Mouse (Mus musculus) 3134 (cell line): ENCODE data around the gene Fxr2.

Experiments used
- DNase-seq: peaks from one replicate; pipeline ENCODE4 v3.0.0-alpha.2; 2011; ENCODE audit warnings: low spot score; ENCODE audit not compliant: insufficient read length; ENCODE audit errors: extremely low read depth

The Fxr2 gene

DNA sequence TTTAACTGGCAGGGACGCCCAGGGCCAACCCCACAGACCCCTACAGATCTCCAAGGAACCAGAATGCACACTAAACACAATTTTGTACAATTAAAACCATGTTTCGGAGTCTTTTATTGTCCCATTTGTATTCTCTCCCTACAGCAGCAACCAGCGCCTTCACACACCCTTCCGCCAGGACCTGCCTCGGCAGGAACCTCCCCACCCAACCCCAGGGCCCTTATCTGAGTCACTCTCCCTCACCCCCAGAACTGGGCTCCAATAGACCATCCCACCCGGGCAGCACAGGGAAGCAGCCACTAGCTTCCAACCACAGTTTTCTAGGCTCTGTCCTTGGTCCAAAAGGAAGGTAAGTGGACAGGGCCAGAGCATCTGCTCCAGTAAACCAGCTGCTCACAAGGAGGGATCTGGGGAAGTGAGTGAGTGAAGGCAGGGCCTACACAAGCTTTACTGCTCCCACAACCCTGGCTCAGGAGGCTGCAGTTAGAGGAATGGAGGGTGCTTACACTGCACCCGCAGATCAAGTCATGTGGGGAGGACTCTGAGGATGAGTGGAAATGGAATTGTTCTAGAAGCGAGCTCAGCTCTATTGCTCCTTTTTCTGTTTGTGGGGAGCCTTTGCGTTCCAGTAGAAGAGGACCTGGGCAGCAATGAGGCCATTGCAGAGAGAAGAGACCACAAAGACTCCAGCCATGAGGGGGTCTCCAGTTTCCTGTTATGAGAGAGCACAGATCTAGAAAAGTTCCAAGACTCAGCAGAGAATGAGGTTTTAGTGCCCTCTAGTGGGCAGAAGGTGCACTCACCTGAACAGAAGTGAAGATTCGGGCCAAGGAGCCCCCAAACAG, 24.0 kb downstream of the Fxr2 start:
- no peak for DNase-seq

DNA sequence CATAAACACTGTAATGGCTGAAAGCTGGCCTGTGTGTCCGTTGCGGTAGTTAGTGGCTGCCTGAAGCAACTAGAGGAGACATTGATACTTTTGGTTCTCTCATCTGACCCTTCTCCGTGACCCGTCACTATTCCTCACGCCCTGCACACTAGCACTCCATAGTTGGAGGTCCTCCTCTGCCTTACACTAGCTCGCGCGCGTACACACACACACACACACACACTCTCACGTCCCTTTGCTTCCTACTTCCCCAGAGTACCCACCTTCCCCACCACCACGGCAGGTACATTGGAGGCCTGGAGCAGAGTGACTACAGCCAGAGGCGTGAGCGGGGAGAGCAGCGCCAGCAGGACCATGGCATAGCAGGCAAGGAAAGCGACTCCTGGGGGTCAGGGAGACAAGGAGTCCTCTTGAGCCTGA, 24.7 kb downstream of the Fxr2 start:
- no peak for DNase-seq

DNA sequence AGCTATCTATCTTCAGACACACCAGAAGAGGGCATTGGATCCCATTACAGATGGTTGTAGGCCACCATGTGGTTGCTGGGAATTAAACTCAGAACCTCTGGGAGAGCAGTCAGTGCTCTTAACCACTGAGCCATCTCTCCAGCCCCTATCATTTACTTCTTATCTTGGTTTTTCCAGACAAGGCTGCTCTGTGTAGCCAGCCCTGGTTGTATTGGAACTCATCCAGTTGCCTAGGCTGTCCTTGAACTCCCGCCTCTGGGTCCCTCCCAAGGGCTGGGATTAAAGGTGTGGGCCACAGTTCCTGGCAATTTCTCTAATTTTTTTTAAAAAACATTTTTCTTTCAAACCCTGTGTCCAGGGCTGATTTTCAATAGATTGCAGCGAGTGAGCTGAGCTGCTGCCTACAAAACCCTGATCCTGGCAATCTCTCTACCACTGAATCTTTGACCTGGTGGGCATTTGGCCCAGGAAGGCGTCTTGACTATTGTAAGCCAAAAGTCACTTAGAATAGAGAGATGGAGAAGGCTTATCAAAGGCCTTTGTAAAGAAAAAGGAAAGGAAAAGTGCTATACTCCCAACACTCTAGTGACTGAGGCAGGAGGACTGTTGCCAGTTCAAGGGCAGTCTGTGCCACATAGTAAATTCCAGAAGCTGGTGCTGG, 28.6 kb downstream of the Fxr2 start:
- DNase-seq, result no peak

DNA sequence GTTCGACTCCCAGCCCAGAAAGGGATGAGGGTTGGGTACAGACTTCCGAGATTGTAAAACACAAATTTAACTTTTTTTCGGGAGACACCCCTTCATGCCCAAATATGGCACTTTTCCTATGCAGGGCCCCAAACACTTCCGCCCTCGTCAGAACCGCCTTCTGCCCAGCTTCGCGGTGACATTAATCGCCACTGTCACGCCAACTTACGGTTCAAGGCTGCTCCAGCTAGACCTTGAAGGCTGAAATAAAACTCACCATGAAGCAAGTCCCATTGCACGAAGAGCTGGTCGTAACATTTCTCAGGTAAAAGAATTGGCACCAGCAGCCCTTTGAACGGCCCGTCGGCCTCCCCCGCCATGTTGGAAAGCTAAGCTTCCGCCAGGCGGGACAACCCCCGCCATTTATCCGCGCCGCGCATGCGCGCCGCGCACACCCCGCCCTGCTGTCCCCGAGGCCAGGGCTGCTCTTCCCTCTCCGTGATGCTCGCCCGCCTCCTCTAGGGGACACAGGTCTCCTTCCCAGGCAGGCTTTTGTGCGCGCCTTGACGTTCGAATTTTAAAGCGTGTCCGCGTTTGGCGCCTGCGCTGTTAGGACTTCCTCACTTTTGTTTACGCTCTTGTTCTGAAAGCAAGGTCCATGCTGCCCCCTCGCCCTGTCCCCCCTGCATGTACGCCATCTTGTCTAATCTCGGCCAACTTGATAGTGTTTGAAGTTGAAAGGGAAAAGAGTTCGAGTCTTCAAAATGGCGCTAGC, 29.6 kb downstream of the Fxr2 start, which contains the start of gene Mpdu1:
Gene Mpdu1 (minus strand): TSS at position 430 of the 754 bp plus-strand sequence.
- peak; percentile 98 for DNase-seq

DNA sequence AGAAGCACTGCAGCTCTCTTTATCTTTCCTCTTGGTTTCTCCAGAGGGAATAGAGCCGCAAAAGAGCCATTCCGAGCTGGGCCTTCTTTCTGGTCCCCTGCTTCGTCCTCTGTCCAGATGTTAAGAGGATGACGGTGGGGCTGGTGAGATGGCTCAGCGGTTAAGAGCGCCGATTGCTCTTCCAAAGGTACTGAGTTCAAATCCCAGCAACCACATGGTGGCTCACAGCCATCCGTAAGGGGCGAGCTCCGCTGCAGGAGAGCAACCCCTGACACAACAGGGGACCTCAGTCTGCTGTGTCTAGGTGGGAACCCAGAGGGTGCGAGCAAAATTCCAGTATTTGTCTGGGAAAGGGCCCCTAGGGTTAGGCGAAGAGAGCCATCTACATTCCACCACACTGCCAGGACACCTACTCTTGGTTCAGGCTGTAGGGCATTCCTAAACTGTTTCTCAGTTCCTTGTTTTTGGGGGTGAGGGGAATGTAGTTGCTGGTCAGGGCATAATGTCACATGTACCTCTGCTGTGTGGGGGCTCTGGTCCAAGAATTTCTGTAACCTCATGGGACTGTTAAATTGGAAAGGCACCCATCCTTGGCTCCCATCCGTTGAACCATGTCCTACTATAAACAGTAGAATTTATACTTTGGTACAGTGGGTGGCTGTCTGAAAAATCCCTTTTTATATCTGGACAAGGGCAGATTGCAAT, 30.3 kb downstream of the Fxr2 start:
- DNase-seq, result no peak

DNA sequence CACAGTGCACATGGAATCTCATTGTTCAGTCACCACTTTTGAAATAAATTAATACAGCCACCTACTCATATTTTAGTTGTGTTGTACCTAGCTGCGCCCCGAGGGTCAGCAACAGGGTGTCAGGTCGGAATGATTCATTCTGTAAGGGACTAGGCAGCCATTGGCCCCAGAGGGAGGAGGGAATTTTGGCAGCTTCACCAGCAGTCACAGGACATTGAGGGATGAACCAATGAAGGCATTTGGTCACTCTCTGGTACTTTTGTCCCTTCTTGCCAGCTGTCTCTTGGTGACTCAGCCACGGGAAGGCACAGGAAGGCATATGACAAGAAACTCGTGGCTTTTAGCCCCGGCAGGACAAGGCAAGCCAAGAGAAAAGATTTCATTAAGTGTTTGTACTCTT, 31.0 kb downstream of the Fxr2 start:
- peak; percentile 78 for DNase-seq

DNA sequence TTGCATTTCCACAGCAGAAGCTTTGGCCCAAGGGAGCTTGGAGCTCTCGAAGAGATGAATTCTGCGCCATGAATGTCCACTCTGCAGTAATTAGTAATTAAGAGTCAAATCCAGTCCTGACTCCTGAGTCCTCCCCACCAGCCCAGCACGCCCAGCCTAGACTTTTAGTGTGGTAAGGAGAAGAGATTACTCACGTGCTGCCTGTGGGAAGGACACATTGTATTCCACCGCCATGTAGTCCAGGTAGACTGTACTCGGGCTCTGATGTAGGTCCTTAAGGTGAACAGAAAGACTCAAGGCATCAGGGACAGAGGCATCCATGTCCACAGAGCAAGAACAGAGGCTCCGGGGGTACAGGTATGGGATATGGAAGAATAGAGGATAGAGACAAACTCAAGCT, 32.1 kb downstream of the Fxr2 start:
- no peak for DNase-seq

DNA sequence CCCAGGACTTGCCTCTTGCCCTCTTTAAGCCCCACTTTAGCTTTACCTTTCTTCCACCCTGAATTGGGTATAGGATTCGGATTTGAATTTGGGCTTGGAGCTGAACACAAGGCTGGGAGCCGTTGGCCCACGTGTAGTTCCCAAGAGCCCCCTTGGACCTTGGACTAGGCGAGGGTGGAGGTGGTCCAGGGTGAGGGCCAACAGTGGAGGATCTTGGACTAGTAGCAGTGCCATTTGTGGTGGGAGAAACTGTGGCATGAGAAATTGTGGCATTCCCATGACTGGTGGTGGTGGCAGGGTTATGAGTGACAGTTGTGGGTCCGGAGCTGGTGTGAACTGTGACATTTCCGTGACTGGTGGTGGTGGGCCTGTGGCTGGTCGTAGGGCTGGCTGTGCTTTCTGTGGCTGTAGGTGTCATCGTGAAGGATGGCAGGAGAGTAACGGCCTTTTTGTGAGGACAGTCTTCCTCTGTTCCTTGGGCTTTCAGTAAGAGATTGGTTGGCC, 32.7 kb downstream of the Fxr2 start:
- peak; percentile 64 for DNase-seq

DNA sequence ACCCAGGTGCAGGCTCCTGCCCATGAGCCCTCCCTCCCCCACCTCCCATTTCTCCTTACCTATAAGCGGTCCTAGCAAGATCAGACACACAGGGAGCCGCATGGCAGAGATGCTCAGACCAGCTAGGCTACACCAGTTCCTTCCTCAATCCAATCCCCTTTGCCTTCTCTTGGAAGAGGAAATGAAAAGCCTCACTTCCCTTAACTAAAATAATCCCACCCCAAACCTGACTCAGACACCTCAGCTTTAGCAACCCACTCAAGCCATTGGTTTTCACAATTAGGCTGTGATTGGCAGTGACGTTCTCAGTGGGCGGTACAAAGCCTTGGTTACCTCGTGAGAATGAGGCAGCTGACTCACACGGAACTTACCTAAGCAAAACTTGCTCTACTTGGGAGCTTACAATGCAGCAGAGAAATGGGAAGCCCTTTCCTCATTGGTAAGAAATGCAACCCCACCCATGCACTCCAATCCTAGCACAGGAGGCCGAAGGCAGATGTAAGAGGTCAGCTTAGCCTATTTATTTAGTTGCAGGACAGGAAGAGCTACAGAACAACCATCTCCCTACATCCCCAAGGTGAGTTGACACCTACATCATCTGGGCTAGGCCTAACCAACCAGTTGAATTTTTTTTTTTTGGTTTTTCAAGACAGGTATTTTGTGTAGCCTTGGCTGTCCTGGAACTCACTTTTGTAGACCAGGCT, 33.3 kb downstream of the Fxr2 start, which contains the start of gene Cd68:
Gene Cd68 (minus strand): TSS at position 193 of the 704 bp plus-strand sequence.
- DNase-seq, result peak; percentile 68

DNA sequence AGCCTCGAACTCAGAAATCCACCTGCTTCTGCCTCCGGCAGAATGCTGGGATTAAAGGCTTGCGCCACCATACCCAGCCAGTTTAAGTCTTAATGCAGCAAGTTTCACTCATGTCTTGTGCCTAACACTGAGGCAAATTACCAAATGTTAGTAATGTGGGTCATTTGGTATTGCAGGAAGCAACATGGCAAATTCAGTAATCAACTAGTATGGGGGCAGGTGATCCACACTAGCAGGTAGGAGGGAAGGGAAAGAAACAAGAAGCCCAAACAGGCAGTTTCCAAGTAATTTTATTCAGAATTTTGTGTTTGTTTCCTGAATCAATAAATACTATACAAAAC, 33.8 kb downstream of the Fxr2 start:
- DNase-seq, result no peak

DNA sequence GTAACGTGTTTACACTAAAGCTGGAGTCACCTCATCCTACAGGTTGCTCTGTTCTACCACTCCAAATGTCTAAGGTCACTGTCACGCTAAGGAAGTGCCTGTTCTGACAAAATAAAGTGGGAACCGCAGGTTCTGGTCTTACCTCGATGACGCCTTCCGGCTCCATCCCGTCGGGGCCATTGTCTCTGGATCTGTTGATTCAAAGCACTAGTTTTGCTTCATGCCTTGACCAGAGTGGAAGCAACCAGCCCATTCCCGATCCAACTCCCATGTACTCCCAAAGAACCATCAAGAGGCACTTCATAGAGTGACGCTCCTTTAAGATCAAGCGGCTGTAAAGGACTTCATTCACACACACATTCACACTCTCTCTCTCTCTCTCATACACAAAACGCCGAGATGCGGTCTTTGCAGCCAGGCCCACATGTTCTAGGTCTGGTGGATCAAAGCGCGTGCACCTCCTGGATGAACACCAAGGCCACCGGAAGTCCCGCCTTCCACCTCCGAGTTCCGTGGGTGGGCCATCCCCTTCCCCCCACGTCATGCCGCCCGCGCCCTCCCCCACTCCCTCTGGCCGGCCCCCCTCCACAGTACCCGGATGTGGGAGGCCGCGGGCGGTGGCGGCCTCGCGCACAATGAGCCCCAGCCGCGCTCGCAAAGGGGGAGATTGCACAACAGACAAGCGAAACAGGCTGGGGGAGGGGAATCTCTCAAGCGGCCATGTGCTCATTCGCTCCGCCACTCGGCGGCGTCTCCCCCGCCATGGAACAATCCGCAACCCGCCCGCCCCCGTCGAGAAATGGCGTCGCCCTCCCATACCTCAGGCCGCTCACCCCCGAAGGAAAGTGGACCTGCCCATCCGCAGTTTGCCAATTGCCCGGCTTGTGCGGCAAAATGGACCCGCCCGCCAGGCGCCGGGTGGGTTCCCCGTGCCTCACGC, 38.3 kb downstream of the Fxr2 start:
- DNase-seq, result peak; percentile 94

DNA sequence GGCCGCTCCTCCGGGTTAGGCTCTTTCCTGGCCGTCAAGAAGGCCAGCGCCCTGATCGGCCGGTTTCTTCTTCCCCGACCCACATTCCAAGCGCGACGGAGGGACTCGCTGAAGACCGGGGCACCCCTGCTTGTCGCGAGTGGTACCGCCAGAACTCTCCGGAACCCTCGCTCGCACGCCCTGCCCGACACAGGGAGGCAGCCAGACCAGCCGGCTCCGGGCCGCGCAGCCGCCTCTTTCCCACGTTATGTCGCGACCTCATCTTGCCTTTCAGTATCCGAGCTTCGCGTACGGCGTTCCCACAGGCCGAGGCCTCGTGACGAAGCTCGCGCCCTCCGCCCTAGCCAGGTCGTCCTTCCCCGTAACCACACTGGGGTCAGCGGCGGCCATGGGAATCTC, 38.9 kb downstream of the Fxr2 start:
- no peak for DNase-seq

DNA sequence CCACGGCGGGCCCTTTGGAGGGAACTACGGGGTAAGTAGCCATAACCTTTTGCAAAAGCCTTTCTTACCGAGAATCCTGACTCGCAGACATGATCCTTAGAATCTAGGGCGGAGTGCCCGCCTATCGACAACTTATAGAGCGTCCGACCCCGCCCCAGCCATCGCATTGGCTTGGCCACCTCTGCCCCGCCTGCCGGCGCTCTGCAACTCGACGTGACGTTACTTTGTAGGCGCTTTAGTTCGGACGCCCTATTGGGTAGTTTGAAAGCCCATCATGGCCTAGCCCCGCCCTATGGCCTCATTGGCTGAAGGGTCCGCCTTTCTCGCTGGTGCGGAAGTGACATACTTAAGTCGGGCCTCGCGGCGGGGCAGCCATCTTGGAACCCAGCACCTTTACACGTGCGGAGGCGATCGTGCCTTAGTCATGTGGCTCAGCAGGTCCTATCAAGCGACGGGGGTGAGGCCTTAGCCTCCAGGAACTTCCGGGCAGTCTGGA, 39.5 kb downstream of the Fxr2 start, which contains the start of gene Eif4a1:
Gene Eif4a1 (minus strand): TSS at position 213 of the 496 bp plus-strand sequence.
- peak; percentile 100 for DNase-seq

DNA sequence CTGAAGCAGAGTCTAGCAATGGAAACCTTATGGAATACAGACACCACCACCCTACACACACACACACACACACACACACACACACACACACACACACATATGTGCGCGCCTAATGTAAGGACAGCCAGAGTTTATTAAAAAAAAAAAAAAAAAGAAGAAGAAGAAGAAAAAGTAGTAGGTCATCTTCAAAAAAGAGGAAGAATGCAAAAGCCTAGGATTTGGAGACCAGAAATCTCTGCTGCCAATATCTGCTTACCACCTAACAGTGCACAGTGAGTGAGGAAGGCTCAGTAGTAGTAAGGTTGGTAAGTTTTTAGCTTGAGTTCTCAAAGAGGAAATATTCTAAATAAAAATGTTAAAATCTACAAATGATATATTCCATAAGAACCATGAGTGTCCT, 46.4 kb downstream of the Fxr2 start:
- no peak for DNase-seq

DNA sequence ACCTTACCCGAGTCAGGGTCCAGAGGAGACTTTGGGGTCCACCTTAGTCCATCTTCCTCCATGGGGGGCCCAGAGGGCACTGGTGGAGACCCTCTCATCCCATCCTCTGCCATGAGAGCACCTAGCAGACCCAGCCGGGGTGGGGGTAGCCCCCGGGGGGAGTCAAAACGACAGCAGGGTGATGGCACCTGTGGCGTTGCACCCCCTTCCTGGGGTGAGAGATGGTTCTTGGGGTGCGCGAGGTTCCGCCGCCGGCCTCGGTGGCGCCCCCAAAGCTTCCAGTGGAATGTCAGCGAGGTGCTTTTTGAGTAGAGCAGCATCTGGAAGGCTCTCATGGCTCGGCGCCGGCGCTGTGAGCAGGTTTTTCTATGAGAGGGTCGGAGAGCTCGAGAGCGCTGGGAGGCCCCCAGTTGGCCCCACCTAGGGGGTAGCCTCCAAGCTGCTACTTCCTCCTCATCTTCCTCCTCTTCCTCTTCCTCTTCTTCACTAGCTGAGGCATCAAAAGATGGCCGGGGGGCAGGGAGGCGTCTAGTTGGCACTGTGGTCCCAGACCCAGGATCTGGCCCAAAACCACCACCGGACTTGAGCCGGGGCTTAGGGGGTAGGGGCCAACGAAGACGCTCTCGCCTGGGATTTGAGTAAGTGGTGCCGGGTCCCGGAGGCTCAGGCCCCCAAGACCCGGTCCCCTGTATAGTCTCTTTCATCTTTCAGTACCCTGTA, 47.5 kb downstream of the Fxr2 start:
- no peak for DNase-seq

DNA sequence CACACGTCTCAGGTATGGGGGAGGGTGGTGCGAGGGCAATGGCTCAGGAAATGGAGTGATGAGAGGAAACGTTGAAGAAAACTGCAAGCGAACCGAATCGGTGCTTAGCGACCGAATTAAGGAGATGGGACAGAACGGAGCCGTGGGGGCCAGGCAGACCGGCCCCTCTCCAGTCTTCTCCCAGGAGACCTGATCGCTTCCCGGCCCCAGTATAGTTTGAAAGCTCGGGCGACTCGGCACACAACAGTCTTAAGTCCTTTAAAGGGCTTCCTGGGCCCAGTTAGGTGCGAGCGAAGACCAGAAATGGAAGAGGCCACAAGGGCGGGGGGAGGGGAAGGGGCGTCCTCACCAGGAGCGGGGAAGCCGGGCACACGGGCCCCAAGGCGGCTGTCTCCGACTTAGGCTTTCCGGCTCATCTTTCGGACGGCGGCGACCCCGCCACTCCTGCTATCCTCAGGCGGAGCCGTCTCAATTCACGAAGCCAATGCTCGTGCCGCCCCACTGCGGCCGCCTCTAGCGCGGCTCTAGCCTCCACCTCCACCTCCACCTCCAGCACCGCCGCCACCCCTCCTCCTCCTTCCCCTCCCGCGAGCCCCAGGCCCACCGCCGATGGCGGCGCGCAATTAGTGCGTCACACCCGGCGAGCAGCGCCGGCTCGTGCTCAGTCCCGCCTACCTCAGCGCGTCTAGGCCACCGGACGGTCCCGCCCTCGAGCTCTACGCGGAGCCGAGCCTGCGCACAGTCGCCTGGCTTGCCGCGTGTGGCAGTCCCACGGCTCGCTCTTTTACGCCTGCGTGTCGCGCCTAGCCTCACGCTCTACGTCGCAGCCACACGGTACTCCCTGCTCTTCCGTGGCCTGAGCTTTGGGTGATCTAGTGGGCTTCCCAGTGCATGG, 48.8 kb downstream of the Fxr2 start, which contains the start of gene Senp3:
Gene Senp3 (minus strand): TSS at position 771 of the 895 bp plus-strand sequence.
- DNase-seq, result peak; percentile 97
